Mouse (Mus musculus) limb, embryonic 14.5 days (tissue): ENCODE results near the gene Trpc7. TPM values are rescaled to one million over a fixed set of nuclear protein-coding genes. Genes with fewer than 3 reads are reported as not detected.

ENCODE experiments used
- ATAC-seq: fragments of 200-750 bp; cut with Nextera tagmentation; 2 replicates; pipeline ENCODE4 v1.8.0; 2017; ENCODE audit warnings: low read depth, moderate number of reproducible peaks, moderate TSS enrichment; ENCODE audit not compliant: low FRiP score
- DNase-seq: peaks from one replicate; pipeline ENCODE4 v3.0.0-alpha.2; 2015; ENCODE audit warnings: low spot score
- H3K27ac ChIP-seq: fragments of 300-500 bp; sonication (generic); replicated peaks from 2 replicates; pipeline ENCODE4 v1.5.1; 2014; ENCODE audit warnings: low read depth, mild to moderate bottlenecking, low read length, moderate library complexity, mixed read lengths
- H3K27me3 ChIP-seq: fragments of 300-500 bp; sonication (generic); 2 replicates; pipeline ENCODE4 v1.6.1; 2014; ENCODE audit warnings: low read length, mixed read lengths; ENCODE audit not compliant: control insufficient read depth, insufficient read depth
- H3K36me3 ChIP-seq: fragments of 300-500 bp; sonication (generic); 2 replicates; pipeline ENCODE4 v1.6.1; 2014; ENCODE audit warnings: mild to moderate bottlenecking, low read length, moderate library complexity, mixed read lengths; ENCODE audit not compliant: control insufficient read depth, insufficient read depth
- H3K4me1 ChIP-seq: fragments of 300-500 bp; sonication (generic); 2 replicates; pipeline ENCODE4 v1.6.1; 2014; ENCODE audit warnings: antibody characterized with exemption, low read length, mixed read lengths; ENCODE audit not compliant: control insufficient read depth, insufficient read depth
- H3K4me2 ChIP-seq: fragments of 300-500 bp; sonication (generic); replicated peaks from 2 replicates; pipeline ENCODE4 v1.6.1; 2014; ENCODE audit warnings: low read depth, mild to moderate bottlenecking, low read length, moderate library complexity; ENCODE audit not compliant: severe bottlenecking
- H3K4me3 ChIP-seq: fragments of 300-500 bp; sonication (generic); replicated peaks from 2 replicates; pipeline ENCODE4 v1.5.1; 2014; ENCODE audit warnings: low read length
- H3K9ac ChIP-seq: fragments of 300-500 bp; sonication (generic); 2 replicates; pipeline ENCODE4 v1.6.1; 2014; ENCODE audit warnings: mild to moderate bottlenecking, low read depth, low read length, moderate library complexity; ENCODE audit not compliant: severe bottlenecking
- H3K9me3 ChIP-seq: fragments of 300-500 bp; sonication (generic); 2 replicates; pipeline ENCODE4 v1.6.1; 2016; ENCODE audit warnings: low read length; ENCODE audit not compliant: control insufficient read depth
- POLR2A ChIP-seq: fragments of 200-500 bp; IDR thresholded peaks from 2 replicates; pipeline ENCODE4 v1.8.0; 2012; ENCODE audit warnings: inconsistent platforms, mild to moderate bottlenecking, moderate library complexity, borderline replicate concordance; ENCODE audit not compliant: insufficient read depth, insufficient read length; ENCODE audit errors: extremely low read depth
- WGBS: fragments of 180-500 bp; shearing (Covaris S2); extraction: QIAGEN DNeasy Blood & Tissue Kit; methylation state at CpG from one replicate; pipeline ENCODE4 v1.1.7; 2014; 5-methylcytosine and 5-hydroxymethylcytosine counted together
- polyA plus RNA-seq, 2 experiments: library from polyadenylated mRNA; depleted of rRNA in 1 of 2; stranded (reverse) in 1 of 2; unstranded in 1 of 2; fragments of >200 nt; fragmentation: Nextera tagmentation in 1 of 2; extraction: Ambion mirVana in 1 of 2; gene quantifications; 2 replicates each; pipeline versions ENCODE4 v1.2.1 to v1.2.3; 2012 to 2014

Gene Trpc7
- polyA plus RNA-seq, 2 experiments = 0.05 to 0.08 TPM

DNA sequence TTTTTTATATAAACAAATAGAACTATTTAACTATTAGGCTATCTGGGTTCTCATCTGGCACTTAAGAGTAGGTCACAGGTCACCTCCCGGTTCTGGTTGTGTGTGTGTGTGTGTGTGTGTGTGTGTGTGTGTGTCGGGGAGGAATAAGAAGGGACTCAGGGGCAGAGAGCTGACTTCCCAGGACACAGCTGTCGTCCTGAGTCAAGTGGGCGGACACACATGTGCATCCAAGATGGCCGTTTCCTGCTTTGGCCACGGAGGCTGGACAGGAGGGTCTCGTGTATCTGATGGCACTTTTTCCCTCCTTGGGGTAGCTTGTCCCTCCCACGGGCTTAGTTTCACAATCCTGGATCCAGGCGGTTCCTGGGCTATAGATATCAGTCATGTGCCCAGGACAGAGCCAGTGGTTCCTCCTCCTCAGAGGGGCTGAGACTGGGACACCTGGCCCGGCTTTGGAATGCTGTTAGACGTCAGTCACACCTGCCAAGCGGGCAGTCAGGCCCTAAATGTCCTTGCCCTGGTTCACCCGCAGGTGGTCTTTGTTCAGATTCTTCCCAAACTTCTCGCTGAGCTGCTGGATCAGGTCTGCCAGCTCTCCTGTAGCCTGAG is 122.4 kb downstream of the Trpc7 start:
- H3K36me3 ChIP-seq = no peaks in the 10 kb centered on the region
- no peak overlapping the region for H3K27ac ChIP-seq
- H3K9ac ChIP-seq = no peak overlapping the region
- H3K4me3 ChIP-seq = no peak overlapping the region
- WGBS = 45% methylated on average over 14 of the region's 14 CpGs
- TF ChIP-seq POLR2A = no peak
- H3K27me3 ChIP-seq = no peaks in the 10 kb centered on the region
- DNase-seq = no peak
- H3K4me2 ChIP-seq = no peak overlapping the region
- H3K4me1 ChIP-seq = no peaks in the 10 kb centered on the region
- no peak for ATAC-seq
- H3K9me3 ChIP-seq = no peaks in the 10 kb centered on the region

DNA sequence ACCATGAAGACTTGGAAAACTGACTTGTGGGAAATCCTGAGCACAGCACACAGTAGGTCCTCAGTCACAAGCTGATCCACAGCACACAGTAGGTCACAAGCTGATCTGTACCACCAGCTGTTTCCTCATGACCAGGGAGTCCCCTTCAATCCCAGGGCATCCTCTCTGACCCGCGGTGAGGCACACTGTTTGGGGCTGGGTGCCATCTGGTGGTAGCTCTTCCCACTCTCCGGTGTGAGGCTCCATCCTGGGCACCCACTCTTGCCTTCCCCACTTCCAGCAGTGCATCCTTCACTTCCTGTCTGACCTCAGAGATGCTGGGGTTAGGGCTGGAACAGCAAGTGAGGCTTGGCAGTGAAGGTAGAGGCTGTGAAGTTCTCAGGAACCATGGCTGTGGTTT is 123.2 kb downstream of the Trpc7 start:
- no peak for ATAC-seq
- WGBS = 54% methylated on average over 3 of the region's 3 CpGs
- no peaks in the 10 kb centered on the region for H3K36me3 ChIP-seq
- H3K4me3 ChIP-seq = no peak overlapping the region
- no peaks in the 10 kb centered on the region for H3K4me1 ChIP-seq
- no peaks in the 10 kb centered on the region for H3K9me3 ChIP-seq
- H3K27ac ChIP-seq = no peak overlapping the region
- no peaks in the 10 kb centered on the region for H3K27me3 ChIP-seq
- no peak overlapping the region for H3K9ac ChIP-seq
- no peak for DNase-seq
- no peak overlapping the region for H3K4me2 ChIP-seq
- no peak for TF ChIP-seq POLR2A

DNA sequence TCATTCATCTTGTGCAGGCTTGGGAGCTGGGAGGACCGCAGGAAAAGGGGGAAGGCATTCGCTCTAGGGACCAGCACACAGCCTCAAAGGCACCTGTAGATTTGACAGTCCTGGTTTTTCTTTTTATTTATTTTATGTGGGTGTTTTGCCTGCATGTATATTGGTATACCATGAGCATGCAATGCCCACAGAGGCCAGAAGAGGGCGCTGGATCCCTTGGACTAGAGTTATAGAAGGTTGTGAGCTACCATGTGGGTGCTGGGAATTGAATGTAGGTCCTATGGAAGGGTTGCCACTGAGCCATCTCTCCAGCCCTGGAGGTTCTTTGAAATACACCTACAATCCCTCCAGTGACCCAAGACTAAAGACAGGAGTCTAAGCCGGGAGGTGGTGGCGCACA is 125.0 kb downstream of the Trpc7 start:
- H3K27ac ChIP-seq = no peak overlapping the region
- H3K9ac ChIP-seq = no peak overlapping the region
- no peaks in the 10 kb centered on the region for H3K36me3 ChIP-seq
- no peak overlapping the region for H3K4me3 ChIP-seq
- TF ChIP-seq POLR2A = no peak
- ATAC-seq = no peak
- WGBS = 77% methylated on average over 5 of the region's 5 CpGs
- 0 out of 2 replicates have a peak, but pooled peaks cover 7% of the 10 kb centered on the region for H3K4me1 ChIP-seq
- no peak overlapping the region for H3K4me2 ChIP-seq
- DNase-seq = no peak
- H3K27me3 ChIP-seq = no peaks in the 10 kb centered on the region
- H3K9me3 ChIP-seq = no peaks in the 10 kb centered on the region

DNA sequence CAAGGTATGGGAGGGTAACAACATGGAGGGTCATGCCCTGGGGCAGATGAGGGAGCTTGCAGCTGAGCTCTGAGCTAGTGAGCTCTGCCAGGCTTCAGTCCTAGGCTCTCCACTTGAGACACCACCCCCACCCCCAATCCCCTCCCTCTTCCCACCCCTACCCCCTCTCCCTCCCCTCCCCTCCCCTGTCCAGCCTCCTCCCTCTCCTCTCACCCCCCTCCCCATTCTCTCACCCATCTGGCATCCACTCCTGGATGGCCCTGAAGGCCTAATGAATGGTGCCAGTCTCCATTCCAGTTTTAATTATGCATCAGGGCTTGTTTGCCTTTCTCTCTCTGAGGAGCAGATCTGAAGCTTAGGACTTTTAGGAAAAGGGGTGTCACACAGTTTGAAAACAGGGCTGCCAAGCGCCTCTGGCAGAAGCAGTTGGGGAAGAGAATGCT is 125.6 kb downstream of the Trpc7 start:
- Histone ChIP-seq H3K9ac (no peak overlapping the region), H3K4me1 (0 out of 2 replicates have a peak, but pooled peaks cover 7% of the 10 kb centered on the region), H3K27me3 (no peaks in the 10 kb centered on the region), H3K9me3 (no peaks in the 10 kb centered on the region), H3K36me3 (no peaks in the 10 kb centered on the region), H3K27ac (no peak overlapping the region), H3K4me3 (no peak overlapping the region), H3K4me2 (no peak overlapping the region)
- WGBS = 48% methylated on average over 1 of the region's 1 CpGs
- no peak for TF ChIP-seq POLR2A
- no peak for ATAC-seq
- no peak for DNase-seq

DNA sequence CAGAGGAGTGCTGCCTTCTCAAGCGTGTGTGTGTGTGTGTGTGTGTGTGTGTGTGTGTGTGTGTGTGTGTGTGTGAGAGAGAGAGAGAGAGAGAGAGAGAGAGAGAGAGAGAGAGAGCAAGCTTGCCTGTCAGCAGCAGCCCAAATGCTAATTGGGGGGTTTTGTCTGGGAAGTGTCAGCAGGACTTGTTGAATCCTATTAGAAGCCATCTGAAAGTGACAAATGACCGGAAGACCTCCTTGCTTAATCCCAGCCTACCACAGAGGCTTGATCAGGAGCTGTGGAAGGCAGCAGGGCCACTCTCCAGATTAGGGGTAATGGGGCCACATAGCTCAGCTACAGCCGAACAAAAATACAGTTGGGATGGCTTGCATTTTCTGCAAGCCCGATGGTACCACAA is 126.4 kb downstream of the Trpc7 start:
- H3K4me1 ChIP-seq = 0 out of 2 replicates have a peak, but pooled peaks cover 7% of the 10 kb centered on the region
- H3K27ac ChIP-seq = no peak overlapping the region
- TF ChIP-seq POLR2A = no peak
- H3K9me3 ChIP-seq = no peaks in the 10 kb centered on the region
- WGBS = 27% methylated on average over 4 of the region's 4 CpGs
- no peak overlapping the region for H3K4me2 ChIP-seq
- no peak overlapping the region for H3K4me3 ChIP-seq
- no peak overlapping the region for H3K9ac ChIP-seq
- no peaks in the 10 kb centered on the region for H3K27me3 ChIP-seq
- DNase-seq (no peak), ATAC-seq (no peak)
- H3K36me3 ChIP-seq = no peaks in the 10 kb centered on the region

DNA sequence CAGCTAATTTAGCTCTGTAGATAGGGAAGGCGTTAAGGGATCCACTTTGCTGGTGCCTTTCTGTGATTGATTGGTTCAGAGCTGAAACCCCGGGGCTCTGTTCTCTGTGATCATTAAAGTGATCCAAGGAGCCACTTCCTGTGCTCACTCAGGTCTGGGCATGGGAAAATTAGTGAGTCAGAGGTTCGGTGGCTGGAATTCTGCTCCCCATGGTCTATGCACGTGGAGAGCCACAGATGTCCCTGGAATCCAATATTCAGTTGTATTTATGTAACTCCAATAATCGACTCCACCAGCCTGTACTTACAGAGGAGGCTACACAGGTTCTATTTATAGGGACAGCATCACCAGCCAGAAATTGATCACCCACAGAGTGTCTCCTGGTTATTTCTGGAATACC is 129.6 kb downstream of the Trpc7 start:
- H3K9ac ChIP-seq = 0 out of 2 replicates have a peak overlapping the region, but pooled peaks have one; percentile 12
- ATAC-seq = no peak
- no peak overlapping the region for H3K4me2 ChIP-seq
- WGBS = 20% methylated on average over 5 of the region's 5 CpGs
- no peak for TF ChIP-seq POLR2A
- H3K27ac ChIP-seq = no peak overlapping the region
- H3K27me3 ChIP-seq = no peaks in the 10 kb centered on the region; the same call in 1 of the 2 replicates
- no peaks in the 10 kb centered on the region for H3K36me3 ChIP-seq
- H3K4me3 ChIP-seq = no peak overlapping the region
- no peaks in the 10 kb centered on the region for H3K9me3 ChIP-seq
- peaks cover 17% of the 10 kb centered on the region for H3K4me1 ChIP-seq
- DNase-seq = no peak
